Mouse (Mus musculus): ENCODE measurements around the gene Manbal.

DNA sequence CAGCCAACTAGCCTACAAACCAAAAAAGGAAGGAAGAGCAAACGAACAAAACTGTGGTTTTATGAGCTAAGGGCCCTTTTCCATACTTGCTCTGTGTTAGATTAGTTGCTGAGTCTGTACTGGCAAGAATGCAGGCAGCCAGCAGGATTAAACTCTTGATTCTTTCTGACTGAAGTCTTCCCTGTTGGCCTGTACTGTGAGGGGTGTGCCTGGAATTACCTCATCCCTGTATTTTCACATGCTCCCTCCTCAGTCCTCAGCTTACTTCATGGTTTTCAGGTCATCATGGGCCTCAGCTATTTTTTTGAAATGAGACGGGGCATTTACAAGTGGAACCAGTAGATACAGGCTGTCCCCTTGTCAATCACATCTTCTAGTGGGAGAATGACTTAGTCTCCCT, 42.2 kb upstream of the Manbal start:
- TF ChIP-seq CTCF (IDR thresholded peaks at IDR 0.05; ENCODE audit: low read depth, low read length) = no peak
- TF ChIP-seq POLR2A (IDR thresholded peaks at IDR 0.05; ENCODE audit: extremely low read depth, insufficient read depth, low read length) = no peak

Measured in liver, adult 2 months (tissue).